Mouse (Mus musculus) embryonic facial prominence, embryonic 11.5 days (tissue): ENCODE data around the gene Nudcd3. TPM values are rescaled to one million over a fixed set of nuclear protein-coding genes. Genes with fewer than 3 reads are reported as not detected.

Experiments used
- ATAC-seq: fragments of 200-750 bp; cut with Nextera tagmentation; replicated peaks from 2 replicates; pipeline ENCODE4 v1.8.0; 2017; ENCODE audit warnings: low read depth; ENCODE audit not compliant: insufficient number of reproducible peaks, low FRiP score, low TSS enrichment
- DNase-seq: peaks from one replicate; pipeline ENCODE4 v3.0.0-alpha.2; 2015; ENCODE audit warnings: low spot score
- H3K27ac ChIP-seq: fragments of 300-500 bp; sonication (generic); replicated peaks from 2 replicates; pipeline ENCODE4 v1.5.1; 2014; ENCODE audit warnings: mild to moderate bottlenecking, low read depth, low read length, control low read depth
- H3K27me3 ChIP-seq: fragments of 300-500 bp; sonication (generic); 2 replicates; pipeline ENCODE4 v1.6.1; 2014; ENCODE audit warnings: mild to moderate bottlenecking, low read length, moderate library complexity, mixed read lengths; ENCODE audit not compliant: control insufficient read depth, insufficient read depth
- H3K36me3 ChIP-seq: fragments of 300-500 bp; sonication (generic); replicated peaks from 2 replicates; pipeline ENCODE4 v1.6.1; 2014; ENCODE audit warnings: low read depth, mild to moderate bottlenecking, low read length, moderate library complexity, mixed read lengths; ENCODE audit not compliant: control insufficient read depth, insufficient read depth
- H3K4me1 ChIP-seq: fragments of 300-500 bp; sonication (generic); 2 replicates; pipeline ENCODE4 v1.6.1; 2014; ENCODE audit warnings: low read length, mixed read lengths; ENCODE audit not compliant: control insufficient read depth, insufficient read depth
- H3K4me2 ChIP-seq: fragments of 300-500 bp; sonication (generic); 2 replicates; pipeline ENCODE4 v1.6.1; 2014; ENCODE audit warnings: low read depth, mild to moderate bottlenecking, control low read depth, low read length, moderate library complexity
- H3K4me3 ChIP-seq: fragments of 300-500 bp; sonication (generic); 2 replicates; pipeline ENCODE4 v1.5.1; 2014; ENCODE audit warnings: low read depth, low read length, control low read depth
- H3K9ac ChIP-seq: fragments of 300-500 bp; sonication (generic); replicated peaks from 2 replicates; pipeline ENCODE4 v1.6.1; 2014; ENCODE audit warnings: mild to moderate bottlenecking, control low read depth, low read length
- H3K9me3 ChIP-seq: fragments of 300-500 bp; sonication (generic); replicated peaks from 2 replicates; pipeline ENCODE4 v1.6.1; 2016; ENCODE audit warnings: mild to moderate bottlenecking, low read length, inconsistent platforms, mixed read lengths; ENCODE audit not compliant: control insufficient read depth
- whole genome bisulfite sequencing: fragments of 180-500 bp; shearing (Covaris S2); extraction: QIAGEN DNeasy Blood & Tissue Kit; methylation state at CpG from one replicate; pipeline ENCODE4 v1.1.7; 2014; 5-methylcytosine and 5-hydroxymethylcytosine counted together
- polyA plus RNA-seq: library from polyadenylated mRNA; unstranded; fragments of >200 nt; fragmentation: Nextera tagmentation; extraction: Ambion mirVana; gene quantifications from 2 replicates; pipeline ENCODE4 v1.2.1, GENCODE M21; 2014

The Nudcd3 gene
- polyA plus RNA-seq, 1 experiment from 2014 or later = 41.7 TPM

DNA sequence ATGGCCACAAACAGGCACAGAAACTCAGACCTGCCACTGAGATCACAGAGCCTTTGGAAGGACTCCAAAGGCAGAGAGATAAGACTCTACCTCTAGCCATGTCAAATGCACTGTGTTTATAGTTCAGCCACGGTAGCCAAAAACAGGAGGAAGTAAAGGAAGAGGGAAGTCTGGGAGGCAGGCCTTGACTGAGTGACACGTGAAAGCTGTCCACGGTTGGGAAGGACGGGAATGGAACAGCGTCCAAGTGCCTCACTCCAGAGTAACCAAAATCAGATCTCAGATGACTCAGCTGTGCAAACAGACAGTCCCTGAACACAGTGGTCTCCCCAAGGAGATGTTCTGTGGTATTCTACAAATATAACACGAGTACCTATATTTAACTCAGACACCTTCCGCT is 25.5 kb downstream of the Nudcd3 start:
- DNase-seq (no peak), ATAC-seq (no peak)
- Histone ChIP-seq H3K4me2 (no peak overlapping the region), H3K4me1 (0 out of 2 replicates have a peak, but pooled peaks cover 4% of the 10 kb centered on the region), H3K9me3 (no peaks in the 10 kb centered on the region), H3K9ac (no peak overlapping the region), H3K27ac (no peak overlapping the region), H3K36me3 (no peaks in the 10 kb centered on the region), H3K27me3 (no peaks in the 10 kb centered on the region), H3K4me3 (no peak overlapping the region)
- 78% methylated on average over 7 of the region's 7 CpGs for WGBS

DNA sequence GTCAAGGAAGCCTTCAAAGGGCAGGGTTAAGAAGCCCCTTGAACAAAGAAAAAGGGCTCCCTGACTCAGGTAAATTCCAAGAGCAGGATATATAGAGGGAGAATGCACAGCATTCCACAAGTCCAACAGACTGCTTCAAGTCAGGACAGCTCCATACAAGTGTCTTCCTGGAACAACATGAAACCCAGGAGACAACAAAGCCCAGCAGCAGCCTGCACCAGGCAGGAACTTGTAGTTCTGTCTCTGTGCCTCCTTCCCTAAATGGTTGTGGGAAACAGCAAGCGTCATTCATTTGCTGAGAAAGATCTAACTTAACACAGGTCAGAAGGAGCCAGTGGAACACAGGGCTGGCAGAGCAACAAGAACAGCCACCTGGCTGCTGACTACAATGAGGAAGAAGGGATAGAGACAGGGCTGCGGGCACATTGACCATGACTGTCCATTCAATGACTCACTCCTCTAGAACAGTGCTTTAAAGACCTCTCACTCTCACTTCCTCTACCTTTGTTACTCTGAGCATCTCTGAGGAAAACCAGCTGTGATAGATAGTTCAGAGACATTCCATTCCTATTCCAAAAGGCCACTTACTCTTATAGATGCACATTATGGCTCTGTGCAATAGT is 31.1 kb downstream of the Nudcd3 start:
- no peaks in the 10 kb centered on the region for H3K36me3 ChIP-seq
- no peak overlapping the region for H3K9ac ChIP-seq
- no peaks in the 10 kb centered on the region for H3K4me1 ChIP-seq
- DNase-seq (no peak), ATAC-seq (no peak)
- H3K27ac ChIP-seq = no peak overlapping the region
- WGBS = 85% methylated on average over 2 of the region's 2 CpGs
- no peak overlapping the region for H3K4me3 ChIP-seq
- no peak overlapping the region for H3K4me2 ChIP-seq
- H3K9me3 ChIP-seq = no peaks in the 10 kb centered on the region
- H3K27me3 ChIP-seq = no peaks in the 10 kb centered on the region

DNA sequence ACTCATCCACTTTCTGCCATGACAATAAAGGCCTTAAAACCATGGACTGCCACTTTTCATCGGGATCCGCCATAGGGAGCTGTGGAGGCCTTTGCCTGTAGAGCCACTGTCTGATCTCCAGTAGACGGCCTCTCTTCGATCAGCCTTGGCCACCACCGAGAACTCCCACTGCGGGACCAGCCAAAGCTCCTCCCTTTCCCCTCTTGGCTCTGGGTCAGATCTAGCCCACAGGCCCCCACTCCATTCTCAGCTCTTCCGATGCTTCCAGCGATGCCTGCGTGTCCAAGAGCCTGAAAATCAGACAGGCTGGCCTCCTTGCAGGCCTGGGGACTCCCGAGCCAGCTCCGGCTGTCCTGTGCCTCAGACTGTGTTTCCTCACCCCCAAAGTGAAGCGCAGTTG is 33.9 kb downstream of the Nudcd3 start:
- Histone ChIP-seq H3K36me3 (no peaks in the 10 kb centered on the region), H3K4me3 (no peak overlapping the region)

DNA sequence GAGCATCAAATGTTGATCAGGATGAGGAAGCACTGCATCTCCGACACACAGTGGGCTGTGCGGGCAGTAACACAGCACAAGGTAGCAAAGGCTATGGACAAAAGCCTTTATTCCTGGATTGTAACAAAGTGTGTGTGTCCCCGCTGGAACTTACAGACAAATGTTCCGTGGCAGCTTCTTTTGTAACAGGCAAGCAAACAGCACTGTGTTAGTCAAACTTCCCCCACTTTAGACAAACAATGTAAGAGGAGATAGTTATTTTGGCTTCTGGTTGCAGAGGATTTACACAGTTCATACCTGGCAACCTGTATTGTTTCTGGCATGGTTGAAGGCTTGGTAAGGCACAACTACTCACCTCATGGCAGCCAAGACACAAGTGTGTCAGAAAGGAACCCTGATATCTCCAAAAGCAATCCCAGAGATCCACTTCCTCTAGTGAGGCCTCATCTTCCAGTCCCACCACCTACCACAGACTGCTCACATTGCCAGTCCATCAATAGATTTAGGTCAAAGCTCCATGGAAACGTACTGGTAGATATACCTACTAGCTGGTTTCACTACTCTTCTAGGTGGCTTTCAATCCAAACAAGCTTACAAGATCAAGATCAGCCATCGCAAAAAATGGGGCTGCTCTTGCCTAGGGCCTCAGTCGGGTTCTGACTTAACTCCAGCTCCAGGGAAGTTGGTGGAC is 34.7 kb downstream of the Nudcd3 start:
- no peak for DNase-seq
- Histone ChIP-seq H3K27ac (no peak overlapping the region), H3K4me1 (no peaks in the 10 kb centered on the region), H3K27me3 (no peaks in the 10 kb centered on the region), H3K9ac (no peak overlapping the region), H3K9me3 (no peaks in the 10 kb centered on the region), H3K4me2 (no peak overlapping the region), H3K4me3 (no peak overlapping the region), H3K36me3 (no peaks in the 10 kb centered on the region)
- 93% methylated on average over 7 of the region's 7 CpGs for WGBS
- no peak for ATAC-seq

More for the DNA sequence above, 33.9 kb downstream of the Nudcd3 start:
- WGBS = 96% methylated on average over 12 of the region's 12 CpGs
- no peaks in the 10 kb centered on the region for H3K9me3 ChIP-seq
- no peak for ATAC-seq
- H3K4me2 ChIP-seq = no peak overlapping the region
- H3K9ac ChIP-seq = no peak overlapping the region
- no peak overlapping the region for H3K27ac ChIP-seq
- DNase-seq = no peak
- no peaks in the 10 kb centered on the region for H3K27me3 ChIP-seq
- no peaks in the 10 kb centered on the region for H3K4me1 ChIP-seq

DNA sequence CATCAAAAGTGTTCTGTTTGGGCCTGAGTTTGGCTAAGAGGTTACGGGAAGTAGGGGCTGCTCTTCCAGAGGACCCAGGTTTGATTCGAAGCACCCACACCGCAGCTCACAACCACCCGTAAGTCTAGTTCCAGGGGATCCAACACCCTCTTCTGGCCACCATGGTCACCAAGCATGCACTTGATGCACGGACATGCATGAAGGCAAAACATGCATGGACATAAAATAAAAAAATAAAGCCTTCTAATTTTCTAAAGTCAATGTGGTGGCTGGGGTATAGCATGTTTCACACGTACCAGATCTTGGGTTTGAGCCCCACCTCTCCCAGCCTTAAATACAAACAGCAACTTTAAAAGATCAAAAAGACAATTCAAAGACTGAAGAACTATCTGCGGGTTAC is 35.4 kb downstream of the Nudcd3 start:
- H3K27me3 ChIP-seq = no peaks in the 10 kb centered on the region
- H3K4me3 ChIP-seq = no peak overlapping the region
- ATAC-seq (no peak), DNase-seq (no peak)
- H3K36me3 ChIP-seq = no peaks in the 10 kb centered on the region
- H3K27ac ChIP-seq = no peak overlapping the region
- H3K4me2 ChIP-seq = no peak overlapping the region
- H3K4me1 ChIP-seq = no peaks in the 10 kb centered on the region
- no peak overlapping the region for H3K9ac ChIP-seq
- WGBS = 94% methylated on average over 7 of the region's 7 CpGs
- no peaks in the 10 kb centered on the region for H3K9me3 ChIP-seq

DNA sequence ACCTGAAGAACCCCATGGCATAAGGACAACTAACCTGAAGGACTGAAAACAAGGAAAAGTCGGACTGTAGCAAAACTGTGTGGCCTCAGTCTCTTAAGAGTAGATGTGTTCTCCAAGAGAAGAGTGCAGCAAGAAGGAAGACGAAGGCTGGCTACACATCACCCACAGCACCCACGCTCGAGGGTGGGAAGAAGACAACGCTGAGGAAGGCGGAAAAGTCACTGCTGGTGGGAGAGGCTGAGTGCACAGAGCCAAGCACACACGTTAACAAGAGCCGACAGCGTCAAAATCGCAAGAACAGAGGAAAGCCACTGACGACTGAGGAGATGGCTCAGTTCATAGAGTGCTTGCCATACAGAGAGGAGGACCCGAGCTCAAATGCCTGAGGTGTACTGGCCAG is 36.5 kb downstream of the Nudcd3 start:
- H3K27me3 ChIP-seq = no peaks in the 10 kb centered on the region
- no peak for ATAC-seq
- H3K9ac ChIP-seq = no peak overlapping the region
- no peak overlapping the region for H3K27ac ChIP-seq
- no peak overlapping the region for H3K4me2 ChIP-seq
- WGBS = 93% methylated on average over 12 of the region's 12 CpGs
- no peak for DNase-seq
- no peaks in the 10 kb centered on the region for H3K9me3 ChIP-seq
- H3K36me3 ChIP-seq = no peaks in the 10 kb centered on the region
- H3K4me1 ChIP-seq = no peaks in the 10 kb centered on the region
- no peak overlapping the region for H3K4me3 ChIP-seq

DNA sequence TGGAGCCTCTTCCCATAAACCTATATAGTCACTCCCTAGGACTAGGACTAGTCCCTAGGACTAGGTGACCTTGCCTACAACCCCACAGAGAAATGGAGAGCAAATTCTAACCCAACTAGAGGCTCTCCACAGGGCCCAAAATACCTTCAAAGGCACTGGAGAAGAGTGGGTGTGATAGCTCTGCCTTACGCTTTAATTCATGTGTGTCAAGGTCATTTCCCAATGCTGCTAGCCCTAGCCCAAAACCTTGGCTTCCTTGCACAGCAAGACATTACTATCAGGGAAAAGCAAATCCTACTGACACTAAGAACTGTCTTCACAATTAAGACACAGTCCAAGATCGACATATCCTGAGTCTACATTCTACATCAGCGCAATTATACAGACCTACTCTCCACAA is 37.2 kb downstream of the Nudcd3 start:
- no peaks in the 10 kb centered on the region for H3K36me3 ChIP-seq
- ATAC-seq = no peak

DNA sequence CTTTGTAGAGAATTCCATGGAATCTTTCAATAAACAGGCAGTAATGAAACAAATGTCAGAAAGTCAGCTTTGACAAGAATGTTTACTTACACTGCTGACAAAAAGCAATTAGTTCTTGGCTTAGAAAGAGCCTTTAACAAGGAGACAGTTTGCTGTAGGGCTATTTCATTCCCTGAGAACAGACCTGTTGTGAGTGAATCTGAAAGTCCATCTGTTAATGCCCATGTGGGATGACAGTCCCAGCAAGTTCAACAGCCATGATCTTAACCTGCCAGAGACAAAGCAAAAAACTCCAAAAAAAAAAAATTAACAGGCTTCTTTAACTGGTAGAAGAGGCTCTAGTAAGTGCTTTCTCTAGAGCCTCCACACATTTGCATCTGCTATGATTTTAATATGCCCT is 38.7 kb downstream of the Nudcd3 start:
- no peaks in the 10 kb centered on the region for H3K36me3 ChIP-seq
- no peaks in the 10 kb centered on the region for H3K9me3 ChIP-seq
- H3K9ac ChIP-seq = no peak overlapping the region
- H3K4me1 ChIP-seq = no peaks in the 10 kb centered on the region
- DNase-seq (no peak), ATAC-seq (no peak)
- H3K4me2 ChIP-seq = no peak overlapping the region
- H3K27ac ChIP-seq = no peak overlapping the region
- no peaks in the 10 kb centered on the region for H3K27me3 ChIP-seq
- no peak overlapping the region for H3K4me3 ChIP-seq

More for the DNA sequence above, 37.2 kb downstream of the Nudcd3 start:
- no peaks in the 10 kb centered on the region for H3K9me3 ChIP-seq
- H3K4me2 ChIP-seq = no peak overlapping the region
- no peak overlapping the region for H3K27ac ChIP-seq
- no peak overlapping the region for H3K9ac ChIP-seq
- H3K4me3 ChIP-seq = no peak overlapping the region
- DNase-seq = no peak
- no peaks in the 10 kb centered on the region for H3K4me1 ChIP-seq
- no peaks in the 10 kb centered on the region for H3K27me3 ChIP-seq
- WGBS = 96% methylated on average over 3 of the region's 3 CpGs
